Mouse (Mus musculus) thymus, adult 2 months (tissue): ENCODE results near the gene Get4. TPM values are rescaled to one million over a fixed set of nuclear protein-coding genes. Genes with fewer than 3 reads are reported as not detected.

ENCODE experiments used
- DNase-seq: peaks from one replicate; pipeline ENCODE4 v3.0.0; 2021
- H3K27ac ChIP-seq: fragments of 200-500 bp; 2 replicates; pipeline ENCODE4 v1.5.1; 2012; ENCODE audit warnings: low read length, control low read depth; ENCODE audit not compliant: control insufficient read depth, insufficient read depth
- H3K27me3 ChIP-seq: fragments of 200-500 bp; 2 replicates; pipeline ENCODE4 v1.6.1; 2012; ENCODE audit warnings: mild to moderate bottlenecking, low read length, moderate library complexity, mixed read lengths; ENCODE audit not compliant: control insufficient read depth, insufficient read depth
- H3K36me3 ChIP-seq: fragments of 200-500 bp; 2 replicates; pipeline ENCODE4 v1.6.1; 2012; ENCODE audit warnings: mild to moderate bottlenecking, low read length, moderate library complexity; ENCODE audit not compliant: control insufficient read depth, insufficient read depth
- H3K4me1 ChIP-seq: fragments of 200-500 bp; replicated peaks from 2 replicates; pipeline ENCODE4 v1.6.1; 2012; ENCODE audit warnings: low read length; ENCODE audit not compliant: control insufficient read depth, insufficient read depth
- H3K4me3 ChIP-seq: fragments of 200-500 bp; 2 replicates; pipeline ENCODE4 v1.5.1; 2012; ENCODE audit warnings: mild to moderate bottlenecking, low read length, control low read depth, moderate library complexity; ENCODE audit not compliant: control insufficient read depth, insufficient read depth
- CTCF ChIP-seq: fragments of 200-500 bp; IDR thresholded peaks from 2 replicates; pipeline ENCODE4 v1.5.1; 2012; ENCODE audit warnings: mild to moderate bottlenecking, control low read depth, low read length, moderate library complexity, borderline replicate concordance; ENCODE audit not compliant: control insufficient read depth, poor library complexity, insufficient read depth; ENCODE audit errors: extremely low read depth
- POLR2A ChIP-seq: fragments of 200-500 bp; IDR thresholded peaks from 2 replicates; pipeline ENCODE4 v1.6.1; 2012; ENCODE audit warnings: mild to moderate bottlenecking, low read length, control low read depth, moderate library complexity; ENCODE audit not compliant: control insufficient read depth, poor library complexity, insufficient read depth; ENCODE audit errors: extremely low read depth
- WGBS: fragments of 180-500 bp; shearing (Covaris S2); methylation state at CpG from one replicate; pipeline ENCODE4 v1.1.7; 2018; 5-methylcytosine and 5-hydroxymethylcytosine counted together
- polyA plus RNA-seq: library from polyadenylated mRNA; depleted of rRNA; stranded (reverse); fragments of >200 nt; gene quantifications from 2 replicates; pipeline ENCODE4 v1.2.3, GENCODE M21; 2012

Gene Get4
- polyA plus RNA-seq, 1 experiment: 186 TPM

GRCm38 (mm10) chr5:139234423-139234822, 17.7 kb upstream of the Get4 start:
- Histone ChIP-seq H3K27me3 (no peaks in the 10 kb centered on the region), H3K4me1 (no peaks in the 10 kb centered on the region), H3K36me3 (peaks cover 34% of the 10 kb centered on the region), H3K27ac (no peak overlapping the region), H3K4me3 (no peak overlapping the region)
- 91% methylated on average over 4 of the region's 4 CpGs for WGBS
- TF ChIP-seq POLR2A: no peak
- no peak for TF ChIP-seq CTCF
- no peak for DNase-seq

GRCm38 (mm10) chr5:139237436-139237835, 14.7 kb upstream of the Get4 start:
- TF ChIP-seq POLR2A (no peak), CTCF (no peak)
- no peak overlapping the region for H3K4me3 ChIP-seq
- H3K4me1 ChIP-seq: no peaks in the 10 kb centered on the region
- no peak overlapping the region for H3K27ac ChIP-seq
- no peaks in the 10 kb centered on the region for H3K27me3 ChIP-seq
- DNase-seq: no peak
- H3K36me3 ChIP-seq: peaks cover 55% of the 10 kb centered on the region
- WGBS: 93% methylated on average over 4 of the region's 4 CpGs

- H3K27me3 ChIP-seq: no peaks in the 10 kb centered on the region
- peaks cover 47% of the 10 kb centered on the region for H3K36me3 ChIP-seq
- H3K4me3 ChIP-seq: no peak overlapping the region
- no peak overlapping the region for H3K27ac ChIP-seq
- 96% methylated on average over 15 of the region's 15 CpGs for WGBS
- H3K4me1 ChIP-seq: no peaks in the 10 kb centered on the region
- TF ChIP-seq POLR2A (no peak), CTCF (no peak)
- DNase-seq: no peak
Observed at GRCm38 (mm10) chr5:139241022-139241761, 10.9 kb upstream of the Get4 start.

- no peaks in the 10 kb centered on the region for H3K27me3 ChIP-seq
- TF ChIP-seq POLR2A: no peak
- TF ChIP-seq CTCF: no peak
- WGBS: 97% methylated on average over 1 of the region's 1 CpGs
- peaks cover 58% of the 10 kb centered on the region for H3K36me3 ChIP-seq
- no peak overlapping the region for H3K4me3 ChIP-seq
- H3K27ac ChIP-seq: no peak overlapping the region
- no peaks in the 10 kb centered on the region for H3K4me1 ChIP-seq
- DNase-seq: no peak
Observed at GRCm38 (mm10) chr5:139243384-139243783, 8.7 kb upstream of the Get4 start.

- 93% methylated on average over 3 of the region's 3 CpGs for WGBS
- Histone ChIP-seq H3K4me3 (no peak overlapping the region), H3K4me1 (no peaks in the 10 kb centered on the region), H3K36me3 (peaks cover 31% of the 10 kb centered on the region), H3K27ac (no peak overlapping the region), H3K27me3 (no peaks in the 10 kb centered on the region)
- DNase-seq: no peak
- TF ChIP-seq POLR2A: no peak
- TF ChIP-seq CTCF: no peak
Observed at GRCm38 (mm10) chr5:139247767-139248166, 4.4 kb upstream of the Get4 start.

DNA sequence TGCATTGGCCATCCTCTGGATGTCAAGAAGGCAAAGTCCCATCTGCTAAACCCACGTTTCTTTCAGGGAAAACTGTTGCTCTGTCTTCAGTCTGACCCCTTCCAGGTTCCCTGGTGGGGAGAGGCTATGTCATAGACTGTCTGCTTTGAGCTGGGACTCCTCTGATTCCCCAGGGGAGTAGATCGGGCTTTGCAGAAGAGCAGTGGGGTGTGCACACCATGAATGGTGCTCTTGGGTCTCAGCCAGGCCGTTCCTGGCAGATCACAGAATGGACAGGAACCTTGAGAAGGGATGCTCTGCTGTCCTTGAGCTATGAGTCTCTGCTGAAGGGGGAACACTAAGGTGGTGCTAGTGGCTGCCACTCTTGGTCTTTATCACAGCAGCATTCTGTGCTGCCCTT, 3.3 kb upstream of the Get4 start:
- DNase-seq: no peak
- Histone ChIP-seq H3K4me3 (no peak overlapping the region), H3K36me3 (peaks cover 31% of the 10 kb centered on the region), H3K4me1 (peaks cover 8% of the 10 kb centered on the region), H3K27ac (no peak overlapping the region), H3K27me3 (no peaks in the 10 kb centered on the region)
- WGBS: 90% methylated on average over 3 of the region's 3 CpGs
- TF ChIP-seq POLR2A (no peak), CTCF (no peak)

DNA sequence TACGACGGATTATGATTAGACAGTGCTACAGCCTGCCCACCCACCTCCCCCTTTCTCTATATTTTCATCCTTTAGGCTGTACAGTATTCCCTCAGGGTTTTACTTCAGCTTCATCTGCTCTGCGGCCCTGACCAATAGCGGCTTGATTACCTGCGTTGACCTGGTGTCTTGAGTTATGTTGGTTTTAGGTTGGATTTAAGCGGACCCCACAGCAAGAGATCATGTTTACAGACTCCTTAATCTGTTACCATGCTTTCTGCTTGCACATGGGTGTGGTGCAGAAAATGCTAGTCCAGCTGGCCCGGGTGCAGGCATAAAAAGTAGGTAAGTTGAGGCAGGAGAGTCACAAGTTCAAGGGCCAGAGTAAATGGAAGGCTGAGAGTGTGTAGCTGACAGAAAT, 845 bp upstream of the Get4 start:
- TF ChIP-seq CTCF (no peak), POLR2A (no peak)
- peaks cover 12% of the 10 kb centered on the region for H3K4me1 ChIP-seq
- DNase-seq: no peak
- H3K27me3 ChIP-seq: no peaks in the 10 kb centered on the region
- peaks cover 22% of the 10 kb centered on the region for H3K36me3 ChIP-seq
- no peak overlapping the region; the same call in 1 of the 2 replicates for H3K27ac ChIP-seq
- no peak overlapping the region for H3K4me3 ChIP-seq
- 93% methylated on average over 7 of the region's 7 CpGs for WGBS
